Mouse (Mus musculus) MEL (cell line): Measurements from ENCODE around the gene A330070K13Rik.

Source experiments
- CTCF ChIP-seq, 3 experiments: IDR thresholded peaks in 2 of 3; conservative IDR thresholded peaks in 1 of 3; 2 replicates each; pipeline ENCODE4 v1.5.1; 2011 to 2012; ENCODE audit warnings: low read length in 3 of 3, low read depth in 2 of 3, mild to moderate bottlenecking in 2 of 3, improper control_type of control experiment in 1 of 3, inconsistent platforms in 1 of 3, mixed read lengths in 1 of 3, moderate library complexity in 1 of 3; ENCODE audit not compliant: control insufficient read depth in 1 of 3, insufficient read depth in 1 of 3, poor library complexity in 1 of 3, severe bottlenecking in 1 of 3
- EP300 ChIP-seq, 2 experiments: IDR thresholded peaks; 2 replicates each; pipeline ENCODE4 v1.6.1; 2011; ENCODE audit warnings: improper control_type of control experiment in 2 of 2, low read length in 2 of 2, low read depth in 1 of 2, mild to moderate bottlenecking in 1 of 2
- JUND ChIP-seq: IDR thresholded peaks from 2 replicates; pipeline ENCODE4 v1.6.1; 2011; ENCODE audit warnings: low read depth, mild to moderate bottlenecking, improper control_type of control experiment, low read length
- KAT2A ChIP-seq: conservative IDR thresholded peaks from 2 replicates; pipeline ENCODE4 v1.6.1; 2012; ENCODE audit warnings: low read depth, low read length, improper control_type of control experiment, inconsistent platforms
- MAFK ChIP-seq: IDR thresholded peaks from 2 replicates; pipeline ENCODE4 v1.6.1; 2011; ENCODE audit warnings: low read depth, mild to moderate bottlenecking, low read length, improper control_type of control experiment, borderline replicate concordance
- MYC ChIP-seq: IDR thresholded peaks from 2 replicates; pipeline ENCODE4 v1.6.1; 2011; ENCODE audit warnings: low read depth, mild to moderate bottlenecking, low read length, improper control_type of control experiment, moderate library complexity

GRCm38 (mm10) chr5:130395142-130395541 is 10.7 kb upstream of the A330070K13Rik start:
- no peak for TF ChIP-seq CTCF (IDR thresholded peaks at IDR 0.05 in 2 of 3, conservative IDR thresholded peaks at IDR 0.05 in 1 of 3; ENCODE audit: control insufficient read depth in 1 of 3, insufficient read depth in 1 of 3, low read depth in 2 of 3, low read length in 3 of 3, poor library complexity in 1 of 3, severe bottlenecking in 1 of 3)
- no peak for TF ChIP-seq EP300 (IDR thresholded peaks at IDR 0.05; ENCODE audit: low read depth in 1 of 2, low read length in 2 of 2)
- TF ChIP-seq MYC, result no peak
- no peak for TF ChIP-seq JUND
- TF ChIP-seq MAFK, result no peak
- no peak for TF ChIP-seq KAT2A
